Mouse (Mus musculus): Measurements from ENCODE around the gene Naa20.
"Not testable (repeated sequence)": the region's sequence is repeated elsewhere in the genome, so short reads cannot be mapped to it uniquely, and the experiment has no call there.

DNA sequence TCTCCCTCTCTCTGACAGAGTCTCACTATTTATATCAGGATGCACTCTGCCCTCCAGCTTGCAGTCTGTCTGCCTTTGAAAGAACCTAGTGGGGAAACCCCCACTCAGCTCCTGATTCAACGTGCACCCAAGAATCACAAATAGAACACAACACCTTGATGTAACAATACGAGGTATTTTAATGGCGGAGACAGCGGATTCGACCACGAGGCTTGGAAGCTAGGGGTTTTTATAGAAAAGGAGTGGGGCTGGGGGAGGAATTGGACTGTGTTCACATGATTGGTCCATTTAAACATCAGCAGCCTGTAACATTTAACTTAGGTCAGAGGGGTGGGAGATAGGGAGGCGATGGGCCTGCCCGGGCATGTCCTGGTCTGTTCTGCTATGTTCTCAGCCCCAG lies 1.6 kb upstream of the Naa20 start:
- TF ChIP-seq CTCF (IDR thresholded peaks at IDR 0.05); POLR2A (IDR thresholded peaks at IDR 0.05; ENCODE audit: insufficient read depth, low read depth, low read length); EP300 (IDR thresholded peaks at IDR 0.05; ENCODE audit: insufficient read depth, low read depth, low read length): not testable (repeated sequence)

Data from heart, adult 2 months (tissue).